Mouse (Mus musculus): ENCODE results near the gene Rlbp1. TPM values are rescaled to one million over a fixed set of nuclear protein-coding genes. Genes with fewer than 3 reads are reported as not detected.

Gene Rlbp1
- polyA plus RNA-seq, 1 experiment from 2014 or later, result 0.11 TPM

GRCm38 (mm10) chr7:79387991-79388390, 1.1 kb upstream of the Rlbp1 start:
- Histone ChIP-seq H3K27ac (ENCODE audit: low read depth) (no peak overlapping the region), H3K9me3 (ENCODE audit: low read length) (no peaks in the 10 kb centered on the region), H3K27me3 (ENCODE audit: insufficient read depth, low read length) (no peaks in the 10 kb centered on the region), H3K36me3 (replicated peaks; ENCODE audit: insufficient read depth, low read length) (no peaks in the 10 kb centered on the region), H3K9ac (replicated peaks) (no peak overlapping the region), H3K4me2 (ENCODE audit: low read depth, low read length) (no peak overlapping the region), H3K4me1 (ENCODE audit: insufficient read depth) (peaks cover 8% of the 10 kb centered on the region; the same call in 1 of the 2 replicates), H3K4me3 (ENCODE audit: low read depth, low read length) (no peak overlapping the region)
- TF ChIP-seq CTCF (IDR thresholded peaks at IDR 0.05; ENCODE audit: low read depth) (no peak), EP300 (IDR thresholded peaks at IDR 0.05; ENCODE audit: low read depth) (no peak)
- WGBS (ENCODE audit: insufficient replicate concordance), result 64% methylated on average over 7 of the region's 7 CpGs
- DNase-seq (no peak), ATAC-seq (no peak)

GRCm38 (mm10) chr7:79387140-79387539, 292 bp upstream of the Rlbp1 start:
- no peak overlapping the region for H3K4me2 ChIP-seq (ENCODE audit: low read depth, low read length)
- no peak overlapping the region for H3K9ac ChIP-seq (replicated peaks)
- H3K27ac ChIP-seq (ENCODE audit: low read depth), result no peak overlapping the region
- DNase-seq (no peak), ATAC-seq (no peak)
- H3K36me3 ChIP-seq (replicated peaks; ENCODE audit: insufficient read depth, low read length), result no peaks in the 10 kb centered on the region
- no peaks in the 10 kb centered on the region for H3K27me3 ChIP-seq (ENCODE audit: insufficient read depth, low read length)
- peaks cover 4% of the 10 kb centered on the region; the same call in 1 of the 2 replicates for H3K4me1 ChIP-seq (ENCODE audit: insufficient read depth)
- H3K9me3 ChIP-seq (ENCODE audit: low read length), result no peaks in the 10 kb centered on the region
- TF ChIP-seq CTCF (IDR thresholded peaks at IDR 0.05; ENCODE audit: low read depth) (no peak), EP300 (IDR thresholded peaks at IDR 0.05; ENCODE audit: low read depth) (no peak)
- WGBS (ENCODE audit: insufficient replicate concordance), result 72% methylated on average over 8 of the region's 8 CpGs
- H3K4me3 ChIP-seq (ENCODE audit: low read depth, low read length), result no peak overlapping the region

DNA sequence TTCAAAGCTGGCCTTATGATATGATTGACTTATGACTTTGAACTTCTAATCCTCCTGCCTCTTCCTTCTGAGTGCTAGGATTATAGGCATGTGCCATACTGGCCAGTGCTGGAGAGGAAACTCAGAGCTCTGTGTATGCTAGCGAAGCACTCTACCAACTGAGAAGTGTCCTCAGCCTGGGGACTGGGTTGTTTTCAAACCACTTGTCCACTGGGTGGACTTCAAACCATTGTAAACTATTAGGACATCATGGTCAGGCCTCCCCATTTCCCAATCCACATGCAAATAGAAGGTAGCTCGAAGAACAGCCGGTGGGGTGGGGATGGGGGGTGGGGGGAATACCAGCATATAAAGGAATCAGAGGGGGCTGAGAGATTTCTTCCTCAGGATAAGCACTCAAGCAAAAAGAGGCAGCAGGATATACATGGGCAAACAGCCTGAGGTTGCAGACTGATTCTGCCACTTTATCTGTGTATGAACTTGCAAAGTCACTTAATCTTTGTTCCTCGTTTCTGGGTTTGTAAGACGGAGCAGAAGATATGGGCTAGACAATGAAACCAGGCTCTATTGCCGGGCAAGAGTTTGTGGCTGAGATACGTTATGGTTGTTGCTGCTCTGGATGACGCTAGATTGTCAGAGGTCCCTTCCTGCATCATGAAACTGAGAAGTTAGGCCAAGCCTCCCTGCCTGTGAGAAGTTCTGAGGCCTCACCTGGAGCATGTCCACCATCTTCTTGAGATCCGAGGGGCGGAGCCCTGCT, 10.2 kb downstream of the Rlbp1 start:
- WGBS (ENCODE audit: insufficient replicate concordance), result 43% methylated on average over 10 of the region's 10 CpGs
- no peak for TF ChIP-seq CTCF (IDR thresholded peaks at IDR 0.05; ENCODE audit: low read depth)
- 0 out of 2 replicates have a peak, but pooled peaks have one; percentile 7 for TF ChIP-seq EP300 (IDR thresholded peaks at IDR 0.05; ENCODE audit: low read depth)
- Histone ChIP-seq H3K9ac (replicated peaks) (no peak overlapping the region), H3K9me3 (ENCODE audit: low read length) (no peaks in the 10 kb centered on the region), H3K27ac (ENCODE audit: low read depth) (peak overlapping the region; percentile 75), H3K27me3 (ENCODE audit: insufficient read depth, low read length) (no peaks in the 10 kb centered on the region), H3K4me3 (ENCODE audit: low read depth, low read length) (no peak overlapping the region), H3K4me2 (ENCODE audit: low read depth, low read length) (no peak overlapping the region), H3K36me3 (replicated peaks; ENCODE audit: insufficient read depth, low read length) (no peaks in the 10 kb centered on the region), H3K4me1 (ENCODE audit: insufficient read depth) (peaks cover 5% of the 10 kb centered on the region; the same call in 1 of the 2 replicates)
- DNase-seq (peak; percentile 41), ATAC-seq (peak; percentile 92)

DNA sequence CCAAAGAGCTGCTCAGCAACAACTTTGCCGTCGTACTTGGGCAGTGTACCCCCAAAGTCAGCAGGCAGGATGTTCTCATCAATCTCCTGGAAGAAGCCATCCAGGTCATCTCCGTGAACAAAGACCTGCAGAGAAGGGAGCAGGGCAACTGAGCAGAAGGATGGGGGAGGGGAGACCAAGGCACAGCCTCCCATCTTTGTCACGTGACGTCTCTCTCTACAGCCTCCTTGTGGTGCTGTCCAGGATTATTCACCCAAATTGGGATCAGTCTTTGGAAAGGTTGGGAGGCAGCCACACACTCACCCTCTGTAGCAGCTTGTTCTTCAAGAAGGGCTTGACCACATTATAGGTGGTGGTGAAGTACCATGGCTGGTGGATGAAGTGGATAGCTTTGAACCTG, 11.3 kb downstream of the Rlbp1 start:
- no peaks in the 10 kb centered on the region for H3K9me3 ChIP-seq (ENCODE audit: low read length)
- H3K27ac ChIP-seq (ENCODE audit: low read depth), result no peak overlapping the region
- no peak overlapping the region for H3K9ac ChIP-seq (replicated peaks)
- H3K36me3 ChIP-seq (replicated peaks; ENCODE audit: insufficient read depth, low read length), result no peaks in the 10 kb centered on the region
- TF ChIP-seq CTCF (IDR thresholded peaks at IDR 0.05; ENCODE audit: low read depth) (no peak), EP300 (IDR thresholded peaks at IDR 0.05; ENCODE audit: low read depth) (no peak)
- H3K4me2 ChIP-seq (ENCODE audit: low read depth, low read length), result no peak overlapping the region
- no peaks in the 10 kb centered on the region for H3K27me3 ChIP-seq (ENCODE audit: insufficient read depth, low read length)
- H3K4me3 ChIP-seq (ENCODE audit: low read depth, low read length), result no peak overlapping the region
- peaks cover 5% of the 10 kb centered on the region; the same call in 1 of the 2 replicates for H3K4me1 ChIP-seq (ENCODE audit: insufficient read depth)
- DNase-seq (no peak), ATAC-seq (no peak)
- WGBS (ENCODE audit: insufficient replicate concordance), result 78% methylated on average over 5 of the region's 5 CpGs

DNA sequence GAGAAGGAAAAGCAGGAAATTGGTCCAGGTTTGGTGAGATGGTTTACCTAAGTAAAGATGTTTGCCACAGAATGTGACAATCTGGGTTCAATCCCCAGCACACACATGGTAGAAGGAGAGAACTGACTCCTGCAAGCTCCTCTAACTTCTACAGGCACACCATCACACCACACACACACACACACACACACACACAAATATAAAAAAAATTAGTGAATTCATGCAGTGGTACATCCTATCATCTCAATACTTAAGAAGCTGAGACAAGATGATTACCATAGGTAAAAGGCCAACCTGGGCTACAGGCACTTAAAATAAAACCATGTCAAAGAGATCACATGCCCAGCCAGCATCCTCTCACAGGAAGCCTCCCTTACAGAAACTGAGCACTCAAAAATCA, 12.8 kb downstream of the Rlbp1 start:
- Histone ChIP-seq H3K9ac (replicated peaks) (no peak overlapping the region), H3K9me3 (ENCODE audit: low read length) (no peaks in the 10 kb centered on the region), H3K4me2 (ENCODE audit: low read depth, low read length) (no peak overlapping the region), H3K4me1 (ENCODE audit: insufficient read depth) (peaks cover 5% of the 10 kb centered on the region; the same call in 1 of the 2 replicates), H3K27ac (ENCODE audit: low read depth) (no peak overlapping the region), H3K4me3 (ENCODE audit: low read depth, low read length) (no peak overlapping the region), H3K36me3 (replicated peaks; ENCODE audit: insufficient read depth, low read length) (no peaks in the 10 kb centered on the region), H3K27me3 (ENCODE audit: insufficient read depth, low read length) (no peaks in the 10 kb centered on the region)
- TF ChIP-seq EP300 (IDR thresholded peaks at IDR 0.05; ENCODE audit: low read depth), result no peak
- TF ChIP-seq CTCF (IDR thresholded peaks at IDR 0.05; ENCODE audit: low read depth), result no peak
- ATAC-seq (no peak), DNase-seq (no peak)

DNA sequence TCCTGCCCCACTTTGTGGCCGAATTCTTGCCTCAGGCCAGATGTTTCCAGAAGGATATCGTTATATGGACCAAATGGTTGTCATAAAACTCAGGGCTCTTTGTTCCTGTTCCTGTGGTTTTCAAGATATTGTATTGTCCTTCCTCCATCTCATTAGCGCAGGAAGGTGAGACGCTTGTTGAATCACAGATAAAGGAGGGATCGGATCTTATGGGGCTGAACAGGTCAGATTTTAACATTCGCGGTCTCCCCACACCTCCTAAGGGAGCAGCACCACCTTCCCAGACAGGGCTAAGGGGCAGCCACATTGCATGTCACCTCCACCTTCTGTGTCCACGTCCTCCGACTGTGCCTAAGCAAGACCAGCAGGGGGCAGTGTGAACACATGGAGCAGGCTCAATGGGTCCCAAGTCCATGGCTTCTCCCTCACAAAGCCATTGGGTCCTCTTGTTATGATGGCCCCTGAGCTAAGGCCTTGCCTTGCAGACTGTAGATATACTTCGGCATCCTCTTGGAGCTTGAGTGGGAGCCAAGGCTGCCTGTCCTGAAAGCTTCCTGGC, 15.4 kb downstream of the Rlbp1 start:
- H3K27ac ChIP-seq (ENCODE audit: low read depth), result no peak overlapping the region
- H3K4me2 ChIP-seq (ENCODE audit: low read depth, low read length), result no peak overlapping the region
- 19% methylated on average over 10 of the region's 10 CpGs for WGBS (ENCODE audit: insufficient replicate concordance)
- ATAC-seq, result peak; percentile 80
- no peaks in the 10 kb centered on the region for H3K27me3 ChIP-seq (ENCODE audit: insufficient read depth, low read length)
- H3K36me3 ChIP-seq (replicated peaks; ENCODE audit: insufficient read depth, low read length), result no peaks in the 10 kb centered on the region
- no peak for TF ChIP-seq EP300 (IDR thresholded peaks at IDR 0.05; ENCODE audit: low read depth)
- peak; percentile 99 for TF ChIP-seq CTCF (IDR thresholded peaks at IDR 0.05; ENCODE audit: low read depth)
- no peaks in the 10 kb centered on the region for H3K9me3 ChIP-seq (ENCODE audit: low read length)
- peak; percentile 86 for DNase-seq
- H3K4me1 ChIP-seq (ENCODE audit: insufficient read depth), result peaks cover 5% of the 10 kb centered on the region; the same call in 1 of the 2 replicates
- no peak overlapping the region for H3K4me3 ChIP-seq (ENCODE audit: low read depth, low read length)
- H3K9ac ChIP-seq (replicated peaks), result no peak overlapping the region
